Mouse (Mus musculus): ENCODE measurements around the gene Srms. TPM values are rescaled to one million over a fixed set of nuclear protein-coding genes. Genes with fewer than 3 reads are reported as not detected.

Gene Srms
- 2.5 and 2.6 TPM in 2 replicates for polyA plus RNA-seq (2015; fragmentation: Nextera tagmentation; extraction: Ambion mirVana)

- Histone ChIP-seq H3K4me1 (ENCODE audit: insufficient read depth, low read depth, low read length) (no peaks in the 10 kb centered on the region; the same call in 1 of the 2 replicates), H3K27me3 (replicated peaks; ENCODE audit: insufficient read depth, low read length) (no peaks in the 10 kb centered on the region), H3K27ac (ENCODE audit: low read length) (no peak within 1 kb of the TSS), H3K4me3 (ENCODE audit: low read depth, low read length) (peak within 1 kb of the TSS; percentile 43), H3K4me2 (replicated peaks; ENCODE audit: low read depth, low read length) (peak within 1 kb of the TSS; percentile 78), H3K9me3 (ENCODE audit: low read length) (no peaks in the 10 kb centered on the region), H3K9ac (replicated peaks; ENCODE audit: low read depth) (peak within 1 kb of the TSS; percentile 32; the same call in 1 of the 2 replicates), H3K36me3 (ENCODE audit: insufficient read depth, low read length) (no peaks in the 10 kb centered on the region)
- DNase-seq (ENCODE audit: low spot score) (peak; percentile 50), ATAC-seq (peak; percentile 83)
- 2% methylated on average over 17 of the region's 17 CpGs for WGBS
- TF ChIP-seq EP300 (IDR thresholded peaks at IDR 0.05) (no peak), CTCF (IDR thresholded peaks at IDR 0.05) (no peak)
Measured at GRCm38 (mm10) chr2:181213021-181213445, at the start of gene Srms. Srms (minus strand) TSS chr2:181213185.

GRCm38 (mm10) chr2:181253248-181253647 lies 40.3 kb upstream of the Srms start:
- no peak overlapping the region for H3K4me2 ChIP-seq (replicated peaks; ENCODE audit: low read depth, low read length)
- ATAC-seq (no peak), DNase-seq (ENCODE audit: low spot score) (no peak)
- H3K9ac ChIP-seq (replicated peaks; ENCODE audit: low read depth) = no peak overlapping the region
- H3K27me3 ChIP-seq (replicated peaks; ENCODE audit: insufficient read depth, low read length) = no peaks in the 10 kb centered on the region
- peaks cover 41% of the 10 kb centered on the region for H3K36me3 ChIP-seq (ENCODE audit: insufficient read depth, low read length)
- no peak overlapping the region for H3K4me3 ChIP-seq (ENCODE audit: low read depth, low read length)
- H3K9me3 ChIP-seq (ENCODE audit: low read length) = no peaks in the 10 kb centered on the region
- H3K4me1 ChIP-seq (ENCODE audit: insufficient read depth, low read depth, low read length) = no peaks in the 10 kb centered on the region
- 91% methylated on average over 1 of the region's 1 CpGs for WGBS
- TF ChIP-seq CTCF (IDR thresholded peaks at IDR 0.05) = no peak
- H3K27ac ChIP-seq (ENCODE audit: low read length) = no peak overlapping the region

GRCm38 (mm10) chr2:181251841-181252240 lies 38.9 kb upstream of the Srms start:
- no peak overlapping the region for H3K9ac ChIP-seq (replicated peaks; ENCODE audit: low read depth)
- no peaks in the 10 kb centered on the region for H3K9me3 ChIP-seq (ENCODE audit: low read length)
- H3K4me2 ChIP-seq (replicated peaks; ENCODE audit: low read depth, low read length) = no peak overlapping the region
- DNase-seq (ENCODE audit: low spot score) = no peak
- WGBS = 76% methylated on average over 1 of the region's 1 CpGs
- H3K36me3 ChIP-seq (ENCODE audit: insufficient read depth, low read length) = peaks cover 31% of the 10 kb centered on the region
- no peaks in the 10 kb centered on the region for H3K27me3 ChIP-seq (replicated peaks; ENCODE audit: insufficient read depth, low read length)
- H3K27ac ChIP-seq (ENCODE audit: low read length) = no peak overlapping the region
- no peak for TF ChIP-seq CTCF (IDR thresholded peaks at IDR 0.05)
- no peak for TF ChIP-seq EP300 (IDR thresholded peaks at IDR 0.05)
- ATAC-seq = no peak
- H3K4me3 ChIP-seq (ENCODE audit: low read depth, low read length) = no peak overlapping the region
- no peaks in the 10 kb centered on the region for H3K4me1 ChIP-seq (ENCODE audit: insufficient read depth, low read depth, low read length)

DNA sequence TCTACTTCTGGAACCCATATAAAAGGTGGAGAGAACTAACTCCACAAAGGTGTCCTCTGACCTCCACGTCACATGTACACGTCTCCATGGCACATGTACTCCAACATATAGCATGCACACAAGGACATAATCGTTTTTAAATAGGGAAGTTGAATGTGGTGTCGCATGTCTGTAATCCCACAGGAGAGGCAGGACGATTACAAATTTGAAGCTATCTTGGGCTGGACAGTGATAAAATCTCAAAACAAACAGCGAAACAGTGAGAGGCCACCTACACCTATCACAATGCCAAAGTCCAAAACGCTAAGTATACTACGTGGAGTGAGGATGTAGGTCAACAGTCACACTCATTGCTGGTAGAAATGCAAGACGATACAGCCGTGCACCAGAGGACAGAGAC lies 36.2 kb upstream of the Srms start:
- Histone ChIP-seq H3K9ac (replicated peaks; ENCODE audit: low read depth) (no peak overlapping the region), H3K36me3 (ENCODE audit: insufficient read depth, low read length) (peaks cover 14% of the 10 kb centered on the region; the same call in 1 of the 2 replicates), H3K27me3 (replicated peaks; ENCODE audit: insufficient read depth, low read length) (no peaks in the 10 kb centered on the region), H3K4me2 (replicated peaks; ENCODE audit: low read depth, low read length) (no peak overlapping the region), H3K27ac (ENCODE audit: low read length) (no peak overlapping the region), H3K4me1 (ENCODE audit: insufficient read depth, low read depth, low read length) (no peaks in the 10 kb centered on the region), H3K9me3 (ENCODE audit: low read length) (no peaks in the 10 kb centered on the region), H3K4me3 (ENCODE audit: low read depth, low read length) (no peak overlapping the region)
- TF ChIP-seq EP300 (IDR thresholded peaks at IDR 0.05) = no peak
- no peak for TF ChIP-seq CTCF (IDR thresholded peaks at IDR 0.05)
- WGBS = 72% methylated on average over 10 of the region's 10 CpGs
- no peak for DNase-seq (ENCODE audit: low spot score)
- no peak for ATAC-seq

DNA sequence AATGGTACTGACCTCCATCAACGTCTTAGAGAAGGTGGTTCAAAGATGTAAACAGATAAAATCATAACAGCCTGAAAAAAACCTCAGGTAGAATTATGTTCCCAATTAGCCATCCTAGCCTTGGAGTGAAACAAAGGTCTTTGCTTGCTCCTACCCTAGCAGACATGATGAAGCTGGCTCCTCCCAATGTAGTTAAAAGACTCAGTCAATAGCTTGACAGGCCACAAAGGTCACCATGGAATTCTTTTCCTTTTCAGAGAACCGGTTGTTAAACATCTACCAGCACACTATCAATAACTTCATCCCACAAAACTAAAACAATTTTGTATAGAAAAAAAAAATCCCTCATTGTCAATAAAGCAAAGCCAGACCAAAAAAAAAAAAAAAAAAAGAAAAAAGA lies 32.0 kb upstream of the Srms start:
- ATAC-seq (no peak), DNase-seq (ENCODE audit: low spot score) (no peak)
- Histone ChIP-seq H3K4me3 (ENCODE audit: low read depth, low read length) (no peak overlapping the region), H3K4me2 (replicated peaks; ENCODE audit: low read depth, low read length) (no peak overlapping the region), H3K27ac (ENCODE audit: low read length) (no peak overlapping the region), H3K9ac (replicated peaks; ENCODE audit: low read depth) (no peak overlapping the region), H3K27me3 (replicated peaks; ENCODE audit: insufficient read depth, low read length) (no peaks in the 10 kb centered on the region), H3K36me3 (ENCODE audit: insufficient read depth, low read length) (no peaks in the 10 kb centered on the region), H3K4me1 (ENCODE audit: insufficient read depth, low read depth, low read length) (peaks cover 12% of the 10 kb centered on the region; the same call in 1 of the 2 replicates), H3K9me3 (ENCODE audit: low read length) (no peaks in the 10 kb centered on the region)
- TF ChIP-seq EP300 (IDR thresholded peaks at IDR 0.05) = no peak
- TF ChIP-seq CTCF (IDR thresholded peaks at IDR 0.05) = no peak
- 26% methylated on average over 2 of the region's 2 CpGs for WGBS

GRCm38 (mm10) chr2:181243706-181244394 lies 30.9 kb upstream of the Srms start:
- Histone ChIP-seq H3K27ac (ENCODE audit: low read length) (no peak overlapping the region), H3K4me2 (replicated peaks; ENCODE audit: low read depth, low read length) (peak overlapping the region; percentile 6; the same call in 1 of the 2 replicates), H3K4me3 (ENCODE audit: low read depth, low read length) (no peak overlapping the region), H3K4me1 (ENCODE audit: insufficient read depth, low read depth, low read length) (peaks cover 12% of the 10 kb centered on the region; the same call in 1 of the 2 replicates), H3K9ac (replicated peaks; ENCODE audit: low read depth) (no peak overlapping the region), H3K36me3 (ENCODE audit: insufficient read depth, low read length) (0 out of 2 replicates have a peak, but pooled peaks cover 5% of the 10 kb centered on the region), H3K27me3 (replicated peaks; ENCODE audit: insufficient read depth, low read length) (no peaks in the 10 kb centered on the region), H3K9me3 (ENCODE audit: low read length) (no peaks in the 10 kb centered on the region)
- WGBS = 31% methylated on average over 11 of the region's 11 CpGs
- DNase-seq (ENCODE audit: low spot score) = peak; percentile 64
- TF ChIP-seq CTCF (IDR thresholded peaks at IDR 0.05) (no peak), EP300 (IDR thresholded peaks at IDR 0.05) (no peak)
- peak; percentile 34; the same call in 1 of the 2 replicates for ATAC-seq

Measured in lung, postnatal 0 days (tissue).